Mouse (Mus musculus): ENCODE measurements around the gene Zfp423.

Zfp423 gene

GRCm38 (mm10) chr8:87701583-87701982, 257.8 kb downstream of the Zfp423 start:
- DNase-seq (ENCODE audit: low read depth, low spot score), result no peak

- DNase-seq (ENCODE audit: low read depth, low spot score), result peak; percentile 19
Observed at GRCm38 (mm10) chr8:87700321-87700720, 259.1 kb downstream of the Zfp423 start.

GRCm38 (mm10) chr8:87697127-87697526, 262.3 kb downstream of the Zfp423 start:
- DNase-seq (ENCODE audit: low read depth, low spot score), result no peak

- no peak for DNase-seq (ENCODE audit: low read depth, low spot score)
Observed at GRCm38 (mm10) chr8:87693741-87694140, 265.7 kb downstream of the Zfp423 start.

- DNase-seq (ENCODE audit: low read depth, low spot score), result no peak
Observed at GRCm38 (mm10) chr8:87690100-87691095, 269.0 kb downstream of the Zfp423 start.

GRCm38 (mm10) chr8:87689192-87689591, 270.2 kb downstream of the Zfp423 start:
- DNase-seq (ENCODE audit: low read depth, low spot score), result no peak

GRCm38 (mm10) chr8:87688348-87688747, 271.0 kb downstream of the Zfp423 start:
- no peak for DNase-seq (ENCODE audit: low read depth, low spot score)

- no peak for DNase-seq (ENCODE audit: low read depth, low spot score)
Observed at GRCm38 (mm10) chr8:87686986-87687698, 272.3 kb downstream of the Zfp423 start.

- DNase-seq (ENCODE audit: low read depth, low spot score), result no peak
Observed at GRCm38 (mm10) chr8:87686026-87686425, 273.4 kb downstream of the Zfp423 start.

- no peak for DNase-seq (ENCODE audit: low read depth, low spot score)
Observed at GRCm38 (mm10) chr8:87685392-87685791, 274.0 kb downstream of the Zfp423 start.

- no peak for DNase-seq (ENCODE audit: low read depth, low spot score)
Observed at GRCm38 (mm10) chr8:87682066-87682465, 277.3 kb downstream of the Zfp423 start.

GRCm38 (mm10) chr8:87680034-87680433, 279.4 kb downstream of the Zfp423 start:
- no peak for DNase-seq (ENCODE audit: low read depth, low spot score)

GRCm38 (mm10) chr8:87679431-87680003, 279.9 kb downstream of the Zfp423 start:
- DNase-seq (ENCODE audit: low read depth, low spot score), result no peak

GRCm38 (mm10) chr8:87675411-87675810, 284.0 kb downstream of the Zfp423 start:
- DNase-seq (ENCODE audit: low read depth, low spot score), result no peak

- DNase-seq (ENCODE audit: low read depth, low spot score), result no peak
Observed at GRCm38 (mm10) chr8:87674157-87674556, 285.2 kb downstream of the Zfp423 start.

- no peak for DNase-seq (ENCODE audit: low read depth, low spot score)
Observed at GRCm38 (mm10) chr8:87672214-87672613, 287.2 kb downstream of the Zfp423 start.

GRCm38 (mm10) chr8:87671209-87671970, 288.0 kb downstream of the Zfp423 start:
- no peak for DNase-seq (ENCODE audit: low read depth, low spot score)

- no peak for DNase-seq (ENCODE audit: low read depth, low spot score)
Observed at GRCm38 (mm10) chr8:87670232-87670631, 289.2 kb downstream of the Zfp423 start.

- DNase-seq (ENCODE audit: low read depth, low spot score), result no peak
Observed at GRCm38 (mm10) chr8:87668736-87669135, 290.7 kb downstream of the Zfp423 start.

GRCm38 (mm10) chr8:87667914-87668643, 291.3 kb downstream of the Zfp423 start:
- DNase-seq (ENCODE audit: low read depth, low spot score), result no peak

- no peak for DNase-seq (ENCODE audit: low read depth, low spot score)
Observed at GRCm38 (mm10) chr8:87667297-87667696, 292.1 kb downstream of the Zfp423 start.

Data from 3T3-L1 (cell line).